Mouse (Mus musculus) erythroblast, embryonic 14.5 days (primary cell): Measurements from ENCODE around the gene C2.

Experiments
- GATA1 ChIP-seq: IDR thresholded peaks from 2 replicates; pipeline ENCODE4 v1.6.1; 2012; ENCODE audit warnings: low read length, inconsistent platforms, mixed read lengths
- TAL1 ChIP-seq: IDR thresholded peaks from 3 replicates; pipeline ENCODE4 v1.6.1; 2012; ENCODE audit warnings: low read length, inconsistent platforms, mixed read lengths

- TF ChIP-seq GATA1: no peak
- TF ChIP-seq TAL1: no peak
Measured at GRCm38 (mm10) chr17:34944362-34944761, 46.3 kb upstream of the C2 start.
